Mouse (Mus musculus): ENCODE measurements around the gene Faf1.

DNA sequence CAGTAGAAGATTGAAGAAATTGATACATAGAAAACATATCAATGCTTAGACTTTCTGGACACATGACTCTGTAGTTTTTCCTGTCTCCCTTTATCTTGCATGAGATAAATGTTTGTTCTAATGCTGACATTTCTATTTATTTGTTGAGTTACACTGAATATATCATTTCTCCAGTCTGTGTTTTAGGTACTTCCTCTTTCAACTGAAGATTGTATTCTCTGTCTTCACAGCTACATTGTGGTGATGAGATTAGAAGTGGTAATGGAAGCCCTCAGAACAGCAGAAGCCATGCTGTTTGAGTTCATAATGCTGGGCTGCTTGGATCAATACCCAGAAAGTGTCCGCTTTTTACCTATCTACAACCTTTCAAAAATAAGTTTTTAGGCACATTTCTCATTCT lies 269.2 kb downstream of the Faf1 start:
- TF ChIP-seq CTCF (IDR thresholded peaks at IDR 0.05; ENCODE audit: insufficient read depth, low read length) (no peak), POLR2A (IDR thresholded peaks at IDR 0.05; ENCODE audit: borderline replicate concordance, extremely low read depth, low read depth, low read length) (no peak)

Data from lung, adult 2 months (tissue).